ENCODE assay signal across 25 mouse cellular contexts in genomic region chr10:126498726-126499125, GRCm38 (mm10).
DNase-seq lines count a peak whose midpoint lies in the region; ATAC-seq and TF ChIP-seq lines count a peak whose summit lies in the region.
"Had no signal": no experiment of that assay in that cellular context is flagged by ENCODE, and none has a peak within 500 bp of the region (broad histone marks: within the 10 kb centered on the region; RNA-seq: fewer than 3 reads in every experiment).

No protein-coding gene starts in this region.

- no peaks in the 10 kb centered on the region for H3K27me3 ChIP-seq in heart, embryonic 10.5 days (ENCODE audit: insufficient read depth, poor library complexity, severe bottlenecking)
- no peaks in the 10 kb centered on the region for H3K27me3 ChIP-seq in cerebellum, adult 2 months (ENCODE audit: control insufficient read depth, insufficient read depth, low read length)
- H3K27me3 ChIP-seq: embryonic facial prominence, embryonic 12.5 days; forebrain, embryonic 12.5 days; heart, embryonic 13.5 days; hindbrain, embryonic 12.5 days; midbrain, embryonic 12.5 days had no signal

- TF ChIP-seq CTCF in lung, adult 2 months (IDR thresholded peaks at IDR 0.05; ENCODE audit: insufficient read depth, low read length): no peak
- TF ChIP-seq CTCF in cerebellum, adult 2 months (IDR thresholded peaks at IDR 0.05; ENCODE audit: borderline replicate concordance, insufficient read depth, low read depth, low read length): no peak

- no peak overlapping the region for H3K27ac ChIP-seq in heart, embryonic 10.5 days
- H3K27ac ChIP-seq in cerebellum, adult 2 months (ENCODE audit: insufficient read depth, low read length): no peak overlapping the region
- H3K27ac ChIP-seq: embryonic facial prominence, embryonic 12.5 days; forebrain, embryonic 12.5 days; heart, embryonic 13.5 days; hindbrain, embryonic 12.5 days; limb, embryonic 10.5 days; midbrain, embryonic 12.5 days; stomach, postnatal 0 days had no signal

- ATAC-seq in common myeloid progenitor, adult 5-6 weeks (replicated peaks; ENCODE audit: low read depth, poor library complexity, severe bottlenecking): 0 out of 2 replicates have a peak, but pooled peaks have one; percentile 2
- ATAC-seq in monocyte, adult 5-6 weeks (replicated peaks; ENCODE audit: insufficient number of reproducible peaks, low FRiP score, low TSS enrichment, poor library complexity, severe bottlenecking): 0 out of 2 replicates have a peak, but pooled peaks have one; percentile 37
- ATAC-seq: activated CD4-positive, CD25-positive, alpha-beta regulatory T cell, adult 4 months had no signal

- no peaks in the 10 kb centered on the region; the same call in 1 of the 2 replicates for H3K4me1 ChIP-seq in lung, adult 2 months (ENCODE audit: control insufficient read depth, insufficient read depth, low read length)
- 0 out of 2 replicates have a peak, but pooled peaks cover 3% of the 10 kb centered on the region for H3K4me1 ChIP-seq in heart, embryonic 10.5 days
- no peaks in the 10 kb centered on the region for H3K4me1 ChIP-seq in cerebellum, adult 2 months (ENCODE audit: control insufficient read depth, insufficient read depth, low read length)
- H3K4me1 ChIP-seq: heart, embryonic 13.5 days; hindbrain, embryonic 12.5 days; limb, embryonic 10.5 days; midbrain, embryonic 12.5 days had no signal

- no peaks in the 10 kb centered on the region for H3K9me3 ChIP-seq in heart, embryonic 10.5 days
- H3K9me3 ChIP-seq: embryonic facial prominence, embryonic 12.5 days; forebrain, embryonic 12.5 days; heart, embryonic 13.5 days; hindbrain, embryonic 12.5 days; limb, embryonic 10.5 days; midbrain, embryonic 12.5 days had no signal

- WGBS in lung, adult 2 months: 59% methylated on average over 6 of the region's 6 CpGs
- 61% methylated on average over 6 of the region's 6 CpGs for WGBS in heart, embryonic 10.5 days
- 88% methylated on average over 6 of the region's 6 CpGs for WGBS in cerebellum, adult 2 months

- no peaks in the 10 kb centered on the region for H3K36me3 ChIP-seq in heart, embryonic 10.5 days
- H3K36me3 ChIP-seq: embryonic facial prominence, embryonic 12.5 days; forebrain, embryonic 12.5 days; heart, embryonic 13.5 days; hindbrain, embryonic 12.5 days; limb, embryonic 10.5 days; midbrain, embryonic 12.5 days had no signal

- TF ChIP-seq POLR2A in lung, adult 2 months (IDR thresholded peaks at IDR 0.05; ENCODE audit: borderline replicate concordance, extremely low read depth, low read depth, low read length): no peak
- no peak for TF ChIP-seq POLR2A in cerebellum, adult 2 months (IDR thresholded peaks at IDR 0.05; ENCODE audit: borderline replicate concordance, insufficient read depth, low read length)

- no peak overlapping the region for H3K4me3 ChIP-seq in lung, adult 2 months (replicated peaks; ENCODE audit: extremely low read depth, low read depth, low read length)
- H3K4me3 ChIP-seq in heart, embryonic 10.5 days: no peak overlapping the region
- H3K4me3 ChIP-seq in cerebellum, adult 2 months (replicated peaks; ENCODE audit: insufficient read depth, low read depth, low read length): no peak overlapping the region
- H3K4me3 ChIP-seq: embryonic facial prominence, embryonic 12.5 days; erythroblast, embryonic 14.5 days; forebrain, embryonic 12.5 days; heart, embryonic 13.5 days; hindbrain, embryonic 12.5 days; limb, embryonic 10.5 days; midbrain, embryonic 12.5 days had no signal

- peak; percentile 3 for DNase-seq in lung, postnatal 10 days
- DNase-seq in lung, adult 2 months: no peak
- peak; percentile 77 to 81 for DNase-seq in spleen, postnatal 36 days (ENCODE audit: low spot score in 2 of 2)
- DNase-seq in heart, embryonic 10.5 days (ENCODE audit: low spot score): no peak
- no peak for DNase-seq in cerebellum, adult 2 months
- DNase-seq: adrenal gland, adult 8-10 months; cerebellum, adult 9-11 months; gastrocnemius, postnatal 10 days; heart, postnatal 14 days; kidney, adult 11 months; kidney, postnatal 4 days; liver; thymus, adult 2 months; thymus, postnatal 4 days had no signal

Comparison
In these comparisons a context has a peak if more than half of its experiments do, and no peak if none do; other contexts are left out.
1. DNase-seq: peak in lung, postnatal 10 days (single experiment) and spleen, postnatal 36 days (2 of 2); none in lung, adult 2 months (single experiment), heart, embryonic 10.5 days (single experiment) and cerebellum, adult 2 months (0 of 2).